13 mouse cellular contexts compared by ENCODE assay signal in genomic region chr2:140169057-140169456, GRCm38 (mm10). TPM values are rescaled to one million over a fixed set of nuclear protein-coding genes. Genes with fewer than 3 reads are reported as not detected.
A peak's percentile ranks its signal among the peaks of the same experiment; 100 is the strongest.
DNase-seq lines count a peak whose midpoint lies in the region; ATAC-seq and TF ChIP-seq lines count a peak whose summit lies in the region.
"Had no signal": no experiment of that assay in that cellular context is flagged by ENCODE, and none has a peak within 500 bp of the region (broad histone marks: within the 10 kb centered on the region; RNA-seq: fewer than 3 reads in every experiment).

No protein-coding gene starts in this region.

- no peak for ATAC-seq in kidney, embryonic 15.5 days (replicated peaks; ENCODE audit: low FRiP score)
- ATAC-seq in G1E (ENCODE audit: extremely low read depth, insufficient number of reproducible peaks, low FRiP score, poor library complexity, severe bottlenecking) = no peak
- no peak for ATAC-seq in limb, embryonic 14.5 days (ENCODE audit: low FRiP score, low read depth)

- no peak overlapping the region for H3K27ac ChIP-seq in kidney, embryonic 15.5 days
- no peak overlapping the region for H3K27ac ChIP-seq in CH12.LX (ENCODE audit: insufficient read depth, low read depth)
- no peak overlapping the region for H3K27ac ChIP-seq in limb, embryonic 14.5 days (replicated peaks; ENCODE audit: low read depth, low read length)

- no peaks in the 10 kb centered on the region for H3K9me3 ChIP-seq in kidney, embryonic 15.5 days (replicated peaks)
- H3K9me3 ChIP-seq in CH12.LX (replicated peaks; ENCODE audit: low read length) = no peaks in the 10 kb centered on the region
- no peaks in the 10 kb centered on the region for H3K9me3 ChIP-seq in G1E (replicated peaks)
- H3K9me3 ChIP-seq in limb, embryonic 14.5 days (ENCODE audit: control insufficient read depth, low read length) = no peaks in the 10 kb centered on the region

- H3K27me3 ChIP-seq in kidney, embryonic 15.5 days = no peaks in the 10 kb centered on the region
- H3K27me3 ChIP-seq in CH12.LX (replicated peaks) = no peaks in the 10 kb centered on the region
- H3K27me3 ChIP-seq in G1E (ENCODE audit: insufficient read depth, low read length) = no peaks in the 10 kb centered on the region
- no peaks in the 10 kb centered on the region for H3K27me3 ChIP-seq in limb, embryonic 14.5 days (ENCODE audit: control insufficient read depth, insufficient read depth, low read length)

- no peak overlapping the region for H3K9ac ChIP-seq in kidney, embryonic 15.5 days
- H3K9ac ChIP-seq in CH12.LX (ENCODE audit: insufficient read depth, low read depth) = peak overlapping the region; percentile 90
- no peak overlapping the region for H3K9ac ChIP-seq in limb, embryonic 14.5 days (ENCODE audit: low read depth, low read length, severe bottlenecking)

- H3K4me2 ChIP-seq in kidney, embryonic 15.5 days = peak overlapping the region; percentile 69
- peak overlapping the region; percentile 92 for H3K4me2 ChIP-seq in CH12.LX (ENCODE audit: insufficient read depth, low read depth, poor library complexity, severe bottlenecking)
- H3K4me2 ChIP-seq in limb, embryonic 14.5 days (replicated peaks; ENCODE audit: low read depth, low read length, severe bottlenecking) = no peak overlapping the region

- TF ChIP-seq POLR2A in CH12.LX (IDR thresholded peaks at IDR 0.05; ENCODE audit: low read depth, low read length) = no peak
- no peak for TF ChIP-seq POLR2A in limb, embryonic 14.5 days (IDR thresholded peaks at IDR 0.05; ENCODE audit: borderline replicate concordance, extremely low read depth, insufficient read depth, insufficient read length)

- no peak for DNase-seq in kidney, postnatal 10 days
- peak; percentile 21 for DNase-seq in CH12.LX (ENCODE audit: extremely low read depth)
- no peak for DNase-seq in G1E (ENCODE audit: low spot score)
- no peak for DNase-seq in limb, embryonic 14.5 days (ENCODE audit: low spot score)
- DNase-seq in adrenal gland, postnatal 10 days = no peak
- DNase-seq in gastrocnemius, postnatal 14 days = no peak
- DNase-seq: cerebellum, postnatal 14 days; heart, postnatal 10 days; kidney, adult 18-20 months; lung, postnatal 36 days; retina, postnatal 1 day had no signal

- dilution Hi-C loops in CH12.LX (cut with MboI; ENCODE audit: extremely low pct_ligation_motif_present, extremely low pct_unique_long_range_greater_than_20kb, low sequenced_read_pairs) = no loop called here

- in situ Hi-C loops in CH12.LX (cut with MboI; ENCODE audit: low pct_ligation_motif_present, low pct_unique_long_range_greater_than_20kb, low sequenced_read_pairs) = no loop called here

- intact Hi-C loops in gastrocnemius, postnatal 14 days (cut with DNase I; ENCODE audit: low total_unique reads) = no loop called here

- TF ChIP-seq CTCF in CH12.LX (conservative IDR thresholded peaks at IDR 0.05 in 1 of 2, IDR thresholded peaks at IDR 0.05 in 1 of 2; ENCODE audit: low read depth in 2 of 2, low read length in 2 of 2) (no peak), G1E (IDR thresholded peaks at IDR 0.05; ENCODE audit: low read depth, low read length) (no peak)

- H3K36me3 ChIP-seq in kidney, embryonic 15.5 days = peaks cover 29% of the 10 kb centered on the region
- H3K36me3 ChIP-seq in CH12.LX (replicated peaks in 1 of 2; ENCODE audit: control insufficient read depth in 1 of 2, insufficient read depth in 1 of 2, low read length in 1 of 2) = peaks cover 19 to 33% of the 10 kb centered on the region in 2 experiments
- peaks cover 30% of the 10 kb centered on the region for H3K36me3 ChIP-seq in G1E (replicated peaks)
- H3K36me3 ChIP-seq in limb, embryonic 14.5 days (ENCODE audit: control insufficient read depth, insufficient read depth, low read length) = peaks cover 20% of the 10 kb centered on the region

- 81% methylated on average over 1 of the region's 1 CpGs for WGBS in kidney, embryonic 15.5 days
- 80% methylated on average over 1 of the region's 1 CpGs for WGBS in limb, embryonic 14.5 days

- H3K4me3 ChIP-seq in kidney, embryonic 15.5 days (replicated peaks) = peak overlapping the region; percentile 8; the same call in 1 of the 2 replicates
- peak overlapping the region; percentile 50 to 100 (median 83) for H3K4me3 ChIP-seq in CH12.LX (replicated peaks in 1 of 3; ENCODE audit: low read depth in 2 of 3, low read length in 2 of 3, poor library complexity in 1 of 3)
- peak overlapping the region; percentile 84; the same call in 1 of the 2 replicates for H3K4me3 ChIP-seq in G1E (ENCODE audit: low read depth, low read length)
- H3K4me3 ChIP-seq in limb, embryonic 14.5 days (replicated peaks; ENCODE audit: low read length) = peak overlapping the region; percentile 90; the same call in 1 of the 2 replicates

- no peak for TF ChIP-seq EP300 in CH12.LX (IDR thresholded peaks at IDR 0.05; ENCODE audit: low read length)

- no peak for TF ChIP-seq RAD21 in CH12.LX (IDR thresholded peaks at IDR 0.05; ENCODE audit: low read depth, low read length)

- peaks cover 14% of the 10 kb centered on the region for H3K4me1 ChIP-seq in kidney, embryonic 15.5 days
- H3K4me1 ChIP-seq in CH12.LX (ENCODE audit: control insufficient read depth in 1 of 2, insufficient read depth in 2 of 2) (peaks cover 5 to 49% of the 10 kb centered on the region in 2 experiments; a peak in 3 of 4 replicates), G1E (ENCODE audit: insufficient read depth, low read depth, low read length) (peaks cover 47% of the 10 kb centered on the region)
- H3K4me1 ChIP-seq in limb, embryonic 14.5 days (ENCODE audit: control insufficient read depth, insufficient read depth, low read length) = peaks cover 8% of the 10 kb centered on the region; the same call in 1 of the 2 replicates

- H3K79me2 ChIP-seq in CH12.LX (replicated peaks; ENCODE audit: control insufficient read depth, extremely low read depth, insufficient read depth, poor library complexity, severe bottlenecking) = peaks cover 53% of the 10 kb centered on the region

TF ChIP-seq in CH12.LX, 34 proteins besides CTCF, POLR2A, EP300 and RAD21:
- TF ChIP-seq ZMIZ1 (IDR thresholded peaks at IDR 0.05; ENCODE audit: low read depth, low read length) (no peak), ZNF384 (IDR thresholded peaks at IDR 0.05; ENCODE audit: low read depth, low read length) (0 out of 2 replicates have a peak, but pooled peaks have one; percentile 10), MYC (IDR thresholded peaks at IDR 0.05; ENCODE audit: low read depth, low read length) (peak; percentile 77; the same call in 1 of the 2 replicates), MXI1 (IDR thresholded peaks at IDR 0.05; ENCODE audit: low read depth, low read length) (peak; percentile 49; the same call in 1 of the 2 replicates), BHLHE40 (IDR thresholded peaks at IDR 0.05; ENCODE audit: low read depth, low read length) (peak; percentile 62), GABPA (IDR thresholded peaks at IDR 0.05; ENCODE audit: insufficient replicate concordance, low read depth, low read length) (no peak), MAZ (IDR thresholded peaks at IDR 0.05; ENCODE audit: low read depth, low read length) (no peak), MAX (IDR thresholded peaks at IDR 0.05; ENCODE audit: low read length) (peak; percentile 72; the same call in 1 of the 2 replicates), ZKSCAN1 (IDR thresholded peaks at IDR 0.05; ENCODE audit: borderline replicate concordance, low read depth, low read length) (no peak)

RNA-seq across cellular contexts. Expression of gene Esf1, which starts 1.3 kb away (rescaled TPM):
- 29.0 and 31.7 TPM in 2 replicates for polyA plus RNA-seq in kidney, embryonic 15.5 days (2015; fragmentation: Nextera tagmentation; extraction: Ambion mirVana)
- 27.3 and 30.8 TPM in 2 replicates for total RNA-seq in CH12.LX (2012; rRNA removed)
- total RNA-seq in CH12.LX (2014; rRNA removed) = 41.8 and 50.0 TPM in 2 replicates
- 72.7 and 73.2 TPM in 2 replicates for polyA plus RNA-seq in CH12.LX (2012; ENCODE audit: insufficient read length, low read depth)
- total RNA-seq in G1E (2014; fragmentation: Nextera tagmentation) = 64.3 and 67.7 TPM in 2 replicates
- 61.7 and 75.6 TPM in 2 replicates for total RNA-seq in G1E (2017)
- 2.6 and 3.6 TPM in 2 replicates for polyA plus RNA-seq in G1E (2012)
- 10.3 and 12.9 TPM in 2 replicates for polyA plus RNA-seq in limb, embryonic 14.5 days (2012; rRNA removed)
- polyA plus RNA-seq in limb, embryonic 14.5 days (2014; fragmentation: Nextera tagmentation; extraction: Ambion mirVana) = 20.3 and 20.5 TPM in 2 replicates
- total RNA-seq in adrenal gland, postnatal 10 days (2021) = 10 to 100 TPM; 21.0 to 21.8 TPM
- total RNA-seq in gastrocnemius, postnatal 14 days (2021) = 10 to 100 TPM; 11.7 to 12.9 TPM

RNA-seq across cellular contexts. Expression of gene Ndufaf5, which starts 1.4 kb away (rescaled TPM):
- 25.5 and 28.2 TPM in 2 replicates for polyA plus RNA-seq in kidney, embryonic 15.5 days (2015; fragmentation: Nextera tagmentation; extraction: Ambion mirVana)
- total RNA-seq in CH12.LX (2012; rRNA removed) (19.3 and 26.4 TPM in 2 replicates), CH12.LX (2014; rRNA removed) (39.5 and 40.5 TPM in 2 replicates), G1E (2014; fragmentation: Nextera tagmentation) (11.8 and 11.9 TPM in 2 replicates), G1E (2017) (27.3 and 29.8 TPM in 2 replicates)
- polyA plus RNA-seq in CH12.LX (2012; ENCODE audit: insufficient read length, low read depth) (21.1 and 23.3 TPM in 2 replicates), G1E (2012) (15.5 and 16.8 TPM in 2 replicates)
- polyA plus RNA-seq in limb, embryonic 14.5 days (2012; rRNA removed) = 13.3 and 18.9 TPM in 2 replicates
- 26.5 and 26.9 TPM in 2 replicates for polyA plus RNA-seq in limb, embryonic 14.5 days (2014; fragmentation: Nextera tagmentation; extraction: Ambion mirVana)
- total RNA-seq in adrenal gland, postnatal 10 days (2021) = 10 to 100 TPM; 20.4 to 28.6 TPM
- 10 to 100 TPM; 24.9 to 27.2 TPM for total RNA-seq in gastrocnemius, postnatal 14 days (2021)

RNA-seq across cellular contexts. Expression of gene Gm17374, which starts 17.2 kb away (rescaled TPM):
- polyA plus RNA-seq in kidney, embryonic 15.5 days (2015; fragmentation: Nextera tagmentation; extraction: Ambion mirVana) = not detected in 2 replicates
- not detected in 2 replicates for total RNA-seq in CH12.LX (2012; rRNA removed)
- total RNA-seq in CH12.LX (2014; rRNA removed) = not detected in 2 replicates
- not detected in 2 replicates for polyA plus RNA-seq in CH12.LX (2012; ENCODE audit: insufficient read length, low read depth)
- not detected in 2 replicates for total RNA-seq in G1E (2014; fragmentation: Nextera tagmentation)
- not detected in 2 replicates for total RNA-seq in G1E (2017)
- polyA plus RNA-seq in G1E (2012) = not detected in 2 replicates
- polyA plus RNA-seq in limb, embryonic 14.5 days (2012; rRNA removed) = not detected in 2 replicates
- not detected in 2 replicates for polyA plus RNA-seq in limb, embryonic 14.5 days (2014; fragmentation: Nextera tagmentation; extraction: Ambion mirVana)
- not detected for total RNA-seq in adrenal gland, postnatal 10 days (2021)
- total RNA-seq in gastrocnemius, postnatal 14 days (2021) = not detected
- total RNA-seq: heart, postnatal 10 days; layer of hippocampus, adult 18-20 months had no signal

Comparison
In these comparisons a context has a peak if more than half of its experiments do, and no peak if none do; other contexts are left out.
1. H3K4me3 ChIP-seq: peak in every context shown above with its lines; median percentile 90 in limb, embryonic 14.5 days; 84 in G1E; 83 in CH12.LX; 8 in kidney, embryonic 15.5 days.